Mouse (Mus musculus): ENCODE results near the gene Sypl2. TPM values are rescaled to one million over a fixed set of nuclear protein-coding genes. Genes with fewer than 3 reads are reported as not detected.

Gene Sypl2
- polyA plus RNA-seq, 1 experiment from 2014 or later: 0.07 TPM

- 55% methylated on average over 9 of the region's 9 CpGs for WGBS (ENCODE audit: insufficient replicate concordance)
- no peak overlapping the region for H3K9ac ChIP-seq
Observed at GRCm38 (mm10) chr3:108188716-108189490, 37.5 kb downstream of the Sypl2 start.

GRCm38 (mm10) chr3:108187111-108187795, 39.2 kb downstream of the Sypl2 start:
- H3K27ac ChIP-seq: no peak overlapping the region
- peaks cover 60% of the 10 kb centered on the region for H3K27me3 ChIP-seq
- DNase-seq (no peak), ATAC-seq (ENCODE audit: low read depth) (no peak)
- no peaks in the 10 kb centered on the region for H3K36me3 ChIP-seq
- peaks cover 20% of the 10 kb centered on the region for H3K4me1 ChIP-seq (replicated peaks)
- peak overlapping the region; percentile 69; the same call in 1 of the 2 replicates for H3K4me3 ChIP-seq (replicated peaks)
- 47% methylated on average over 20 of the region's 20 CpGs for WGBS (ENCODE audit: insufficient replicate concordance)
- H3K9ac ChIP-seq: no peak overlapping the region
- H3K4me2 ChIP-seq: peak overlapping the region; percentile 93
- H3K9me3 ChIP-seq (replicated peaks): no peaks in the 10 kb centered on the region

More at GRCm38 (mm10) chr3:108188716-108189490, 37.5 kb downstream of the Sypl2 start:
- no peak overlapping the region for H3K4me2 ChIP-seq
- peaks cover 22% of the 10 kb centered on the region for H3K4me1 ChIP-seq (replicated peaks)
- no peak for DNase-seq
- H3K9me3 ChIP-seq (replicated peaks): no peaks in the 10 kb centered on the region
- peaks cover 56% of the 10 kb centered on the region for H3K27me3 ChIP-seq
- ATAC-seq (ENCODE audit: low read depth): no peak
- no peak overlapping the region for H3K4me3 ChIP-seq (replicated peaks)
- no peaks in the 10 kb centered on the region for H3K36me3 ChIP-seq
- no peak overlapping the region for H3K27ac ChIP-seq

- H3K9ac ChIP-seq: peak within 1 kb of the TSS; percentile 75
- peak; percentile 64 for ATAC-seq (ENCODE audit: low read depth)
Observed at GRCm38 (mm10) chr3:108186098-108187047, 40.1 kb downstream of the Sypl2 start, which contains the start of gene Amigo1. Gene Amigo1, plus strand, starts transcription at chr3:108186335.

GRCm38 (mm10) chr3:108185460-108186097, 40.9 kb downstream of the Sypl2 start:
- no peak overlapping the region for H3K27ac ChIP-seq
- peak overlapping the region; percentile 69 for H3K4me3 ChIP-seq (replicated peaks)
- no peaks in the 10 kb centered on the region for H3K36me3 ChIP-seq
- H3K27me3 ChIP-seq: peaks cover 60% of the 10 kb centered on the region
- peaks cover 20% of the 10 kb centered on the region for H3K4me1 ChIP-seq (replicated peaks)
- DNase-seq: no peak
- no peaks in the 10 kb centered on the region for H3K9me3 ChIP-seq (replicated peaks)
- no peak for ATAC-seq (ENCODE audit: low read depth)
- peak overlapping the region; percentile 75; the same call in 1 of the 2 replicates for H3K9ac ChIP-seq
- H3K4me2 ChIP-seq: peak overlapping the region; percentile 93
- WGBS (ENCODE audit: insufficient replicate concordance): 4% methylated on average over 16 of the region's 16 CpGs

More at GRCm38 (mm10) chr3:108186098-108187047, 40.1 kb downstream of the Sypl2 start, which contains the start of gene Amigo1:
- Histone ChIP-seq H3K4me1 (replicated peaks) (peaks cover 20% of the 10 kb centered on the region), H3K36me3 (no peaks in the 10 kb centered on the region), H3K27ac (no peak within 1 kb of the TSS), H3K9me3 (replicated peaks) (no peaks in the 10 kb centered on the region), H3K27me3 (peaks cover 60% of the 10 kb centered on the region), H3K4me3 (replicated peaks) (peak within 1 kb of the TSS; percentile 69), H3K4me2 (peak within 1 kb of the TSS; percentile 93)
- no peak for DNase-seq
- 2% methylated on average over 88 of the region's 100 CpGs for WGBS (ENCODE audit: insufficient replicate concordance)

- Histone ChIP-seq H3K27ac (no peak overlapping the region), H3K4me2 (no peak overlapping the region), H3K4me1 (replicated peaks) (peaks cover 15% of the 10 kb centered on the region), H3K36me3 (no peaks in the 10 kb centered on the region), H3K27me3 (peaks cover 60% of the 10 kb centered on the region), H3K9ac (no peak overlapping the region), H3K9me3 (replicated peaks) (no peaks in the 10 kb centered on the region), H3K4me3 (replicated peaks) (no peak overlapping the region)
- ATAC-seq (ENCODE audit: low read depth) (no peak), DNase-seq (no peak)
- 61% methylated on average over 3 of the region's 3 CpGs for WGBS (ENCODE audit: insufficient replicate concordance)
Observed at GRCm38 (mm10) chr3:108184742-108185141, 41.7 kb downstream of the Sypl2 start.

GRCm38 (mm10) chr3:108180514-108180913, 45.9 kb downstream of the Sypl2 start:
- H3K27me3 ChIP-seq: peaks cover 20% of the 10 kb centered on the region
- H3K9me3 ChIP-seq (replicated peaks): no peaks in the 10 kb centered on the region
- WGBS (ENCODE audit: insufficient replicate concordance): 12% methylated on average over 2 of the region's 2 CpGs
- H3K4me2 ChIP-seq: no peak overlapping the region
- H3K27ac ChIP-seq: no peak overlapping the region
- ATAC-seq (ENCODE audit: low read depth) (no peak), DNase-seq (no peak)
- no peak overlapping the region for H3K9ac ChIP-seq
- peaks cover 3% of the 10 kb centered on the region for H3K4me1 ChIP-seq (replicated peaks)
- H3K4me3 ChIP-seq (replicated peaks): no peak overlapping the region
- no peaks in the 10 kb centered on the region for H3K36me3 ChIP-seq

- Histone ChIP-seq H3K27ac (no peak overlapping the region), H3K4me2 (no peak overlapping the region), H3K9me3 (replicated peaks) (no peaks in the 10 kb centered on the region), H3K9ac (no peak overlapping the region), H3K4me1 (replicated peaks) (no peaks in the 10 kb centered on the region), H3K27me3 (peaks cover 18% of the 10 kb centered on the region), H3K36me3 (no peaks in the 10 kb centered on the region), H3K4me3 (replicated peaks) (no peak overlapping the region)
- no peak for DNase-seq
- 70% methylated on average over 7 of the region's 7 CpGs for WGBS (ENCODE audit: insufficient replicate concordance)
- no peak for ATAC-seq (ENCODE audit: low read depth)
Observed at GRCm38 (mm10) chr3:108178756-108179715, 47.4 kb downstream of the Sypl2 start.

GRCm38 (mm10) chr3:108174672-108175531, 51.5 kb downstream of the Sypl2 start:
- no peaks in the 10 kb centered on the region for H3K4me1 ChIP-seq (replicated peaks)
- H3K4me2 ChIP-seq: no peak overlapping the region
- no peak for DNase-seq
- ATAC-seq (ENCODE audit: low read depth): no peak
- H3K9ac ChIP-seq: no peak overlapping the region
- WGBS (ENCODE audit: insufficient replicate concordance): 45% methylated on average over 14 of the region's 14 CpGs
- H3K27ac ChIP-seq: no peak overlapping the region
- H3K4me3 ChIP-seq (replicated peaks): no peak overlapping the region
- H3K36me3 ChIP-seq: no peaks in the 10 kb centered on the region
- no peaks in the 10 kb centered on the region for H3K9me3 ChIP-seq (replicated peaks)
- peaks cover 26% of the 10 kb centered on the region for H3K27me3 ChIP-seq

- no peak overlapping the region for H3K4me2 ChIP-seq
- no peak for ATAC-seq (ENCODE audit: low read depth)
- 41% methylated on average over 3 of the region's 3 CpGs for WGBS (ENCODE audit: insufficient replicate concordance)
- no peak overlapping the region for H3K27ac ChIP-seq
- H3K4me1 ChIP-seq (replicated peaks): no peaks in the 10 kb centered on the region
- no peak overlapping the region for H3K9ac ChIP-seq
- peaks cover 20% of the 10 kb centered on the region for H3K27me3 ChIP-seq
- no peaks in the 10 kb centered on the region for H3K9me3 ChIP-seq (replicated peaks)
- no peaks in the 10 kb centered on the region for H3K36me3 ChIP-seq
- DNase-seq: no peak
- H3K4me3 ChIP-seq (replicated peaks): no peak overlapping the region
Observed at GRCm38 (mm10) chr3:108169199-108169598, 57.2 kb downstream of the Sypl2 start.

Data from liver, embryonic 13.5 days (tissue).